Mouse (Mus musculus) thymus, adult 2 months (tissue): Measurements from ENCODE around the gene Pou3f1.

Experiments
- CTCF ChIP-seq: fragments of 200-500 bp; IDR thresholded peaks from 2 replicates; pipeline ENCODE4 v1.5.1; 2012; ENCODE audit warnings: mild to moderate bottlenecking, control low read depth, low read length, moderate library complexity, borderline replicate concordance; ENCODE audit not compliant: control insufficient read depth, poor library complexity, insufficient read depth; ENCODE audit errors: extremely low read depth
- POLR2A ChIP-seq: fragments of 200-500 bp; IDR thresholded peaks from 2 replicates; pipeline ENCODE4 v1.6.1; 2012; ENCODE audit warnings: mild to moderate bottlenecking, low read length, control low read depth, moderate library complexity; ENCODE audit not compliant: control insufficient read depth, poor library complexity, insufficient read depth; ENCODE audit errors: extremely low read depth

GRCm38 (mm10) chr4:124692416-124692861, 35.8 kb downstream of the Pou3f1 start:
- TF ChIP-seq CTCF (no peak), POLR2A (no peak)
